ENCODE assay signal across 9 mouse cellular contexts in the genomic region with DNA sequence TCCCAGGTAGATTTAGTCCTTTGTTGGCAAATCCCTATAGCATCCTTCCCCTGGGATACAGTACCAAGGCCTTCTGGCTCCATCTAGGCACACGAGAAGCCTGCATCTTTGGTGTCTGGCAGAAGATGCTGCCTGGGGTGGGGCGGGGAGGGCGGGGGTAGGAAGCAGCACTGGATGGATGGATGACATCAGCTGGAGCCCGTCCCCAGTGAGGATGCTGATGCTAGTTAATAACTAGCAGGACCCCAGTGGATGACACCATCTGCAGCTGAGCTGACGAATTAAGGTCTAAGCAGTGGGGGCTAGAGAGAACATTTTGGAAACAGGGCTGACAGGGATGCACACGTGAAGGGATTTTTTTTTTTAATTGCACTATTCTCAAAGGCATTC.
A peak's percentile ranks its signal among the peaks of the same experiment; 100 is the strongest.
DNase-seq lines count a peak whose midpoint lies in the region; ATAC-seq lines count a peak whose summit lies in the region.
"Had no signal": no experiment of that assay in that cellular context is flagged by ENCODE, and none has a peak within 500 bp of the region (broad histone marks: within the 10 kb centered on the region; RNA-seq: fewer than 3 reads in every experiment).

No protein-coding gene starts in this region.

- no peak overlapping the region for H3K4me3 ChIP-seq in forebrain, embryonic 13.5 days
- H3K4me3 ChIP-seq in forebrain, embryonic 11.5 days (ENCODE audit: low read depth, low read length) = no peak overlapping the region
- no peak overlapping the region for H3K4me3 ChIP-seq in hindbrain, embryonic 13.5 days
- H3K4me3 ChIP-seq in neural tube, embryonic 15.5 days (replicated peaks) = no peak overlapping the region
- H3K4me3 ChIP-seq: liver, embryonic 13.5 days had no signal

- WGBS in forebrain, embryonic 13.5 days = 48% methylated on average over 6 of the region's 6 CpGs
- WGBS in forebrain, embryonic 11.5 days = 70% methylated on average over 6 of the region's 6 CpGs
- 41% methylated on average over 6 of the region's 6 CpGs for WGBS in hindbrain, embryonic 13.5 days
- WGBS in neural tube, embryonic 15.5 days = 35% methylated on average over 6 of the region's 6 CpGs

- intact Hi-C loops in left cerebral cortex, postnatal 4 days (cut with DNase I) = no loop called here

- DNase-seq in forebrain, embryonic 11.5 days (ENCODE audit: low spot score) = no peak
- peak; percentile 80 for DNase-seq in left cerebral cortex, postnatal 4 days
- DNase-seq in left cerebral cortex, adult 11 months (ENCODE audit: low spot score) = no peak
- DNase-seq in T-cell, adult 2 months (ENCODE audit: low spot score) = no peak
- no peak for DNase-seq in c-Kit-positive CD71-positive TER-119-positive erythroid progenitor cells, embryonic 14.5 days (ENCODE audit: low spot score)
- DNase-seq: liver, embryonic 13.5 days had no signal

- H3K27ac ChIP-seq in forebrain, embryonic 13.5 days = peak overlapping the region; percentile 90
- H3K27ac ChIP-seq in forebrain, embryonic 11.5 days (ENCODE audit: low read depth, low read length) = no peak overlapping the region
- peak overlapping the region; percentile 86 for H3K27ac ChIP-seq in hindbrain, embryonic 13.5 days
- peak overlapping the region; percentile 69 for H3K27ac ChIP-seq in neural tube, embryonic 15.5 days (replicated peaks)
- H3K27ac ChIP-seq: liver, embryonic 13.5 days had no signal

- H3K9me3 ChIP-seq in forebrain, embryonic 13.5 days (replicated peaks) = no peaks in the 10 kb centered on the region
- H3K9me3 ChIP-seq in forebrain, embryonic 11.5 days (ENCODE audit: control insufficient read depth, low read length) = no peaks in the 10 kb centered on the region
- no peaks in the 10 kb centered on the region for H3K9me3 ChIP-seq in hindbrain, embryonic 13.5 days
- no peaks in the 10 kb centered on the region for H3K9me3 ChIP-seq in neural tube, embryonic 15.5 days (replicated peaks)
- H3K9me3 ChIP-seq: liver, embryonic 13.5 days had no signal

- ATAC-seq in forebrain, embryonic 13.5 days = peak; percentile 10; the same call in 1 of the 2 replicates
- ATAC-seq in forebrain, embryonic 11.5 days (replicated peaks; ENCODE audit: low FRiP score) = no peak
- peak; percentile 57 for ATAC-seq in hindbrain, embryonic 13.5 days (ENCODE audit: low FRiP score)
- ATAC-seq in neural tube, embryonic 15.5 days (ENCODE audit: low FRiP score) = 0 out of 2 replicates have a peak, but pooled peaks have one; percentile 23

- no peak overlapping the region for H3K4me2 ChIP-seq in forebrain, embryonic 13.5 days
- no peak overlapping the region for H3K4me2 ChIP-seq in forebrain, embryonic 11.5 days (ENCODE audit: low read depth, low read length, severe bottlenecking)
- no peak overlapping the region for H3K4me2 ChIP-seq in hindbrain, embryonic 13.5 days
- no peak overlapping the region for H3K4me2 ChIP-seq in neural tube, embryonic 15.5 days

- H3K4me1 ChIP-seq in forebrain, embryonic 13.5 days = peaks cover 64% of the 10 kb centered on the region
- peaks cover 9% of the 10 kb centered on the region; the same call in 1 of the 2 replicates for H3K4me1 ChIP-seq in forebrain, embryonic 11.5 days (replicated peaks; ENCODE audit: control insufficient read depth, insufficient read depth, low read length)
- H3K4me1 ChIP-seq in hindbrain, embryonic 13.5 days (replicated peaks) = peaks cover 62% of the 10 kb centered on the region
- H3K4me1 ChIP-seq in neural tube, embryonic 15.5 days = peaks cover 45% of the 10 kb centered on the region

- no peak overlapping the region for H3K9ac ChIP-seq in forebrain, embryonic 13.5 days
- H3K9ac ChIP-seq in forebrain, embryonic 11.5 days (ENCODE audit: low read length) = no peak overlapping the region
- H3K9ac ChIP-seq in hindbrain, embryonic 13.5 days = no peak overlapping the region; the same call in 1 of the 2 replicates
- H3K9ac ChIP-seq in neural tube, embryonic 15.5 days (replicated peaks) = no peak overlapping the region
- H3K9ac ChIP-seq: liver, embryonic 13.5 days had no signal

- no peaks in the 10 kb centered on the region for H3K27me3 ChIP-seq in forebrain, embryonic 13.5 days
- H3K27me3 ChIP-seq in forebrain, embryonic 11.5 days (ENCODE audit: control insufficient read depth, insufficient read depth, low read length) = no peaks in the 10 kb centered on the region
- H3K27me3 ChIP-seq in hindbrain, embryonic 13.5 days = no peaks in the 10 kb centered on the region
- no peaks in the 10 kb centered on the region for H3K27me3 ChIP-seq in neural tube, embryonic 15.5 days (replicated peaks)
- H3K27me3 ChIP-seq: liver, embryonic 13.5 days had no signal

- H3K36me3 ChIP-seq in forebrain, embryonic 13.5 days (ENCODE audit: poor library complexity, severe bottlenecking) = no peaks in the 10 kb centered on the region
- no peaks in the 10 kb centered on the region for H3K36me3 ChIP-seq in forebrain, embryonic 11.5 days (ENCODE audit: control insufficient read depth, insufficient read depth, low read length)
- H3K36me3 ChIP-seq in hindbrain, embryonic 13.5 days = no peaks in the 10 kb centered on the region
- no peaks in the 10 kb centered on the region for H3K36me3 ChIP-seq in neural tube, embryonic 15.5 days
- H3K36me3 ChIP-seq: liver, embryonic 13.5 days had no signal
